Mouse (Mus musculus) lung, postnatal 0 days (tissue): ENCODE measurements around the gene Parp8.

Experiments
- CTCF ChIP-seq: IDR thresholded peaks from 2 replicates; pipeline ENCODE4 v1.5.1; 2016; ENCODE audit warnings: antibody characterized with exemption, mild to moderate bottlenecking
- EP300 ChIP-seq: IDR thresholded peaks from 2 replicates; pipeline ENCODE4 v1.6.1; 2016; ENCODE audit warnings: antibody characterized with exemption, mild to moderate bottlenecking, control low read depth

DNA sequence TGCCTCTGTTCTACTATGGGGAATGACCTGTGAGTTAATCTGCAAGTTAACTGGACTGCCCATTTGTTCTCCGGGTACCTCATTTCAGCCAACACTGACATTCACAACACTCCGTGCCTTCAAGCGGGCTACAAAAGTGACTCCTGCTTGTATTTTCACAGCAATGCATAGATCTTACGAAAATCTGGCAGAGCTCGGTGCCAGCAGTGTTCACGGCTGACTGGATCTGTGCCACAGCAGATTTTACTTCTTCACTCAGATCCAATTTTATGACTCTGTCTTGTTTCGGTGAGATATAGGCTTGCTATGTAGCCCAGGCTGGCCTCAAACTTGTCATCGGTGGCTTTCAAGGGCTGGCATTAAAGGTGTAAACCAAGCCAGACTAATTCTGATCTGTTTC is 15.2 kb downstream of the Parp8 start:
- TF ChIP-seq CTCF (no peak), EP300 (no peak)
